Mouse (Mus musculus) embryonic fibroblast, embryonic 13.5 days (primary cell): ENCODE measurements around the gene Acsm3.

Experiments used
- CTCF ChIP-seq: IDR thresholded peaks from 2 replicates; pipeline ENCODE4 v1.5.1; 2011; ENCODE audit warnings: mild to moderate bottlenecking, control low read depth, low read length, moderate library complexity, borderline replicate concordance; ENCODE audit not compliant: insufficient read depth
- POLR2A ChIP-seq: IDR thresholded peaks from 2 replicates; pipeline ENCODE4 v1.6.1; 2011; ENCODE audit warnings: low read depth, mild to moderate bottlenecking, control low read depth, low read length, moderate library complexity

- TF ChIP-seq POLR2A (no peak), CTCF (no peak)
Measured at GRCm38 (mm10) chr7:119807396-119807795, 46.7 kb downstream of the Acsm3 start.
